Mouse (Mus musculus): ENCODE results near the gene Cadps. TPM values are rescaled to one million over a fixed set of nuclear protein-coding genes. Genes with fewer than 3 reads are reported as not detected.

Gene Cadps
- polyA plus RNA-seq (2012; rRNA removed): 122 and 127 TPM in 2 replicates

DNA sequence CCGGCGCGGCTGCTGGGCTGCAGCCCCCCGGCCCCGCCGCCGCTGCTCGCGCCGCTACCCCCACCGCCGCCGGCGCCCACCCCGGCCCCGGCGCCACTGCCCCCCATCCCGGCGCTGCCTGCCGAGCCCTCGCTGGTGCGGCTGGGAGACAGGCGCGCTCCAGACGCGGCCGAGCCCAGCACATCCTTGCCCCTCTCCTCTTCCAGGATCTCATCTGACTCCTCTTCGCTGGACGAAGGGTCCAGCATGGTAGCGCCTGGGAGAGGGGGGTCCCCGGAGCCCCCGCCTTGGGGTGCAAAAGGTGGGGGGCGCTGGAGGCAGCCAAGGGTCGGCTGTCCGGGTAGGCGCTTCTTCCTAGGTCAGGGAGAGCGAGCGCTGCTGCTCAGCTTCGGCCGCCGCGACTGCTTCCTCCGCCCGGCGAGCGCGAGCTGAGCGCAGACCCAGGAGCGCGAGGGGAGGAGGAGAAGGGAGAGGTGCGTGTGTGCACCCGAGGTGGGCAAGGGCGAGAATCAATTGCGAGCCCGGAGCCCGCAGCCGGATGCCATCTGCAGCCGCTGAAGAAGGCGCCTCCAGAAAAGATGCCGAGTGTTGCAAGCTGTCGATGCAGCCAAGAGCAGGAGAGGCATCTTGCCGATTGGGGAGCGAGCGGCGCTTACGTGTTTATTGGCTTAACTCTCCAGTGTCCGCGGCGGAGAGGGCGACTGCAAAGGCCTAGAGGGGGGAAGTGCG is at the start of gene Cadps:
TSS of gene Cadps (minus strand) at position 589 of the 729 bp plus-strand sequence.

DNA sequence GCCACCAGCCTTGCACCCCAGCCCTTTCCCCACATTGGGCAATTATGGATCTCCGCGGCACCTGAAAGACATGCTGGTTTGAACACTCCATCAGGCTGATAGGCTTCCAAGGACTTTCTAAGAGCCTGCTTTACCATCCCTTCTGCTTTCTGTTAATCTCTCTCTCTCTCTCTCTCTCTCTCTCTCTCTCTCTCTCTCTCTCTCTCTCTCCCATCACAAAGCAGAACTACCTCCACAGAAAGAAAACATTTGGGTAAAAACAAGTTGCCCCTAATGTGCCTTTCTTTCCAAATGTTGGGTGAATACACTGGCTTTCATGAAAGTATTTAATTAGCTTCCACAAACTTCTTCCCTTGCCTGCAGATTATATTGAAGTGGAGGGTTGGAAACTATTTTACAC is 474.8 kb downstream of the Cadps start, which contains the start of gene Fezf2:
TSS of gene Fezf2 (minus strand) at position 101 of the 400 bp plus-strand sequence.

